Mouse (Mus musculus) liver, embryonic 14.5 days (tissue): Measurements from ENCODE around the gene Lrp1.

Experiments
- CTCF ChIP-seq: IDR thresholded peaks from 2 replicates; pipeline ENCODE4 v1.5.1; 2016; ENCODE audit warnings: antibody characterized with exemption, low read depth, control low read depth
- EP300 ChIP-seq: IDR thresholded peaks from 2 replicates; pipeline ENCODE4 v1.6.1; 2016; ENCODE audit warnings: antibody characterized with exemption, low read depth

DNA sequence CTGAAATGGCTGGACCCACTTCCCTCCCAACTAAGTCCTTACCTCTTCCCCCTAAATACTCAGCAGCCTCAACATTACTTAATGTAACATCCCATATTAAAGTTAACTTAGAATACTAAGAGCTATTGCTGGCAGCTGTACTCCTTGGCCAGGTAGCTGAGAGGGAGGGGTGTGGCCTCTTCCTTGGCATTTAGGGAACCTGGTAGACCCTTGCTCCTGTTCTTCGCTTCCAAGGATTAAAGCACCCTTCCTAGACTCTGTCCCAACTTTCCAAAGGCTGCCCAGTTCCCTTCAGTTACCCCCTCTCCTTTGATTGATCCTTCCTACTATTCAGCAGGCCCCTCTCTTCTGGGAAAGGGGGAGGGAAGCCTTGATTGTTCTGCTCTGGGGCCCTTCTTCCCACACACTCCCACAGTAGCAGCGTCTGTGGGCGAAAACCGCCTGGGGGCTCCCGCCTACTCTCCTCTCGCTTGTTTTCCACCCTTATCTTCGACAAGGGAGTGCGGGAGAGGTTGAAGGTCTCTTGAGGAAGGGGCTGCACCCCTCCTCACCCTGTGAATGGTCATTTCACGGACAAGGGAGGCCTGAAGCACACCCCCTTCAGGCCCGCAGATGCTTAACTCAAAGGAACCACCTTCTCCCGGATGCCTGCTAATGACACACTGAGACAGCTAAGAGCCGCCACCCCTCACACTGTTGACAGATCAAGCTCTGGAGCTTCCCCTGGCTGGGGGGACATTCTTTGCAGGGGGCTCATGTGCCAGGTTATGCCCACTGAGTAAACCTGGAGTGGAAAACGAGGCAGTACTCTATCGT lies 44.6 kb upstream of the Lrp1 start:
- no peak for TF ChIP-seq CTCF
- TF ChIP-seq EP300, result no peak
